Mouse (Mus musculus) intestine, postnatal 0 days (tissue): Measurements from ENCODE around the gene Gm11985. TPM values are rescaled to one million over a fixed set of nuclear protein-coding genes. Genes with fewer than 3 reads are reported as not detected.

Source experiments
- ATAC-seq: fragments of 200-750 bp; cut with Nextera tagmentation; 2 replicates; pipeline ENCODE4 v1.8.0; 2017; ENCODE audit warnings: mild to moderate bottlenecking, moderate TSS enrichment, moderate library complexity
- H3K27ac ChIP-seq: fragments of 300-500 bp; sonication (generic); 2 replicates; pipeline ENCODE4 v1.5.1; 2014; ENCODE audit warnings: mild to moderate bottlenecking, low read depth, low read length, moderate library complexity
- H3K27me3 ChIP-seq: fragments of 300-500 bp; sonication (generic); replicated peaks from 2 replicates; pipeline ENCODE4 v1.6.1; 2014; ENCODE audit warnings: low read length, mixed read lengths; ENCODE audit not compliant: control insufficient read depth, insufficient read depth
- H3K36me3 ChIP-seq: fragments of 300-500 bp; sonication (generic); 2 replicates; pipeline ENCODE4 v1.6.1; 2014; ENCODE audit warnings: mild to moderate bottlenecking, moderate library complexity; ENCODE audit not compliant: control insufficient read depth, insufficient read depth
- H3K4me1 ChIP-seq: fragments of 300-500 bp; sonication (generic); replicated peaks from 2 replicates; pipeline ENCODE4 v1.6.1; 2014; ENCODE audit warnings: antibody characterized with exemption, low read length, mixed read lengths; ENCODE audit not compliant: control insufficient read depth, insufficient read depth
- H3K4me2 ChIP-seq: fragments of 300-500 bp; sonication (generic); replicated peaks from 2 replicates; pipeline ENCODE4 v1.6.1; 2014; ENCODE audit warnings: low read depth, mild to moderate bottlenecking, moderate library complexity
- H3K4me3 ChIP-seq: fragments of 300-500 bp; sonication (generic); 2 replicates; pipeline ENCODE4 v1.5.1; 2014; ENCODE audit warnings: low read depth, low read length
- H3K9ac ChIP-seq: fragments of 300-500 bp; sonication (generic); 2 replicates; pipeline ENCODE4 v1.6.1; 2014; ENCODE audit warnings: mild to moderate bottlenecking, low read depth, low read length
- H3K9me3 ChIP-seq: fragments of 300-500 bp; sonication (generic); 2 replicates; pipeline ENCODE4 v1.6.1; 2016; ENCODE audit warnings: mixed run types; ENCODE audit not compliant: control insufficient read depth
- CTCF ChIP-seq: sonication (generic); IDR thresholded peaks from 2 replicates; pipeline ENCODE4 v1.5.1; 2016; ENCODE audit warnings: low read depth, mild to moderate bottlenecking, control low read depth, antibody characterized with exemption, moderate library complexity
- WGBS: fragments of 180-500 bp; shearing (Covaris S2); extraction: QIAGEN DNeasy Blood & Tissue Kit; methylation state at CpG from one replicate; pipeline ENCODE4 v1.1.7; 2014; 5-methylcytosine and 5-hydroxymethylcytosine counted together
- polyA plus RNA-seq: library from polyadenylated mRNA; unstranded; fragments of >200 nt; fragmentation: Nextera tagmentation; extraction: Ambion mirVana; gene quantifications from 2 replicates; pipeline ENCODE4 v1.2.1, GENCODE M21; 2015

The Gm11985 gene
- polyA plus RNA-seq, 1 experiment from 2014 or later, result not detected

DNA sequence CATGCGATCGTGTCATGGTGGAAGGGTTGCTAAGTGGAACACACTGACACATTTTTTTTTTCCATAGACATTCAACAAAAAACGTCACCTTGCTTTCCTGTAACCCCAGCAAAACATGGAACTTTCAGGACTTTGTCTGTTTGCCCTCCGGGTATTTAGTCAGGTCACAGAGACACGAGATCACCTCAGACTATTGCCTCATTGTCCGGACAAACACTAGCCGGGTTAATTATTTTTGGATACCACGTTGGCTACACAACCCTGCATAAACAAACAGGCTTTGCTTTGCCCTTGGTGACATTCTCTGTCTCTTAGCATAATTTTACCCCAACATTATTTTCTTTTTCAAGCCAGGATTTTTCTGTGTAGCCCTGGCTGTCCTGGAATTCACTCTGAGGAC lies 35.3 kb downstream of the Gm11985 start:
- no peak overlapping the region for H3K27ac ChIP-seq
- no peak overlapping the region for H3K4me3 ChIP-seq
- TF ChIP-seq CTCF, result no peak
- no peaks in the 10 kb centered on the region for H3K4me1 ChIP-seq
- H3K36me3 ChIP-seq, result no peaks in the 10 kb centered on the region
- no peak overlapping the region for H3K4me2 ChIP-seq
- H3K27me3 ChIP-seq, result no peaks in the 10 kb centered on the region
- H3K9me3 ChIP-seq, result no peaks in the 10 kb centered on the region
- no peak overlapping the region for H3K9ac ChIP-seq
- ATAC-seq, result no peak
- whole genome bisulfite sequencing, result 67% methylated on average over 8 of the region's 8 CpGs

DNA sequence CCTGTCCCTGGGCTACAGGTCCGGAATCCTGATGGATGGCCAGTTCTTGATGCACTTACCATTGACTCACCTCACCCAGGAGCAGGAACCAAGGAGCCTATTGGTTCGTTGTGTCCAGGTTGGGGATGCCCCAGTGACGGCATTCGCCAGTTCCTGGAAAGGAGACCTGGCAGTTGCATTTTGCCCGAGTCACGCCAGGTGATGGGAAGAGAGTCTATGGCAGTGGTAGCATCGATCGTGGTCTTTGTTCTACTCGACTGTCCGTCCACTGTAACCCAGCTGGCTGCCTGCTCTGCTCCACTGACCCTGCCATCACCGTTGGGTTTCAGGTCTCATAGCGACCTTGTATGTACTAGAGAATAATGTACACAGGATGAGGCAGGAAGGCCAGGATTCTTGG lies 36.0 kb downstream of the Gm11985 start:
- WGBS, result 92% methylated on average over 12 of the region's 12 CpGs
- no peak overlapping the region for H3K4me2 ChIP-seq

DNA sequence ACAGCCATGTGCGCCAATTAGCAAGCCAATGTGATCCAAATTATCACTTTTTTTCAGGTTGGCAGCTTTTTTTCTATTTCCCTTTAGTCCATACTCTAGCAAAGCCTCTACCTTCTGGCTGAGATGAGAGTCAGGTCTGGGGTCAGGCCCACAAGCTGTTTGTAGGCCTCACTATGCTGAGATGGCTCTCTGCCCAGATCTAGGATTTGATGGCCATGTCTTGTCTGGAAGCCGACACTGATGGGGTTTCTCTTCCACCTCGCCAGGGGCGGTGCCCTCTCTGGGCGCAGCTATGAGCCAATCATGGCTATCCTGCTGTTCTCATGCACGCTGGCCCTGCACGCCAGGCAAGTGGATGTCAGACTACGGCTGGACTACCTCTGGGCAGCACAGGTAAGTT lies 37.9 kb downstream of the Gm11985 start:
- H3K36me3 ChIP-seq, result no peaks in the 10 kb centered on the region
- no peaks in the 10 kb centered on the region for H3K27me3 ChIP-seq
- H3K4me1 ChIP-seq, result no peaks in the 10 kb centered on the region
- no peak overlapping the region for H3K9ac ChIP-seq
- no peaks in the 10 kb centered on the region for H3K9me3 ChIP-seq
- WGBS, result 91% methylated on average over 8 of the region's 8 CpGs
- no peak overlapping the region for H3K4me3 ChIP-seq
- no peak for TF ChIP-seq CTCF
- no peak overlapping the region for H3K4me2 ChIP-seq
- no peak overlapping the region for H3K27ac ChIP-seq
- no peak for ATAC-seq

More for the DNA sequence above, 36.0 kb downstream of the Gm11985 start:
- no peaks in the 10 kb centered on the region for H3K36me3 ChIP-seq
- no peaks in the 10 kb centered on the region for H3K4me1 ChIP-seq
- ATAC-seq, result no peak
- no peaks in the 10 kb centered on the region for H3K9me3 ChIP-seq
- no peak overlapping the region for H3K27ac ChIP-seq
- no peak for TF ChIP-seq CTCF
- H3K4me3 ChIP-seq, result no peak overlapping the region
- no peaks in the 10 kb centered on the region for H3K27me3 ChIP-seq
- H3K9ac ChIP-seq, result no peak overlapping the region

DNA sequence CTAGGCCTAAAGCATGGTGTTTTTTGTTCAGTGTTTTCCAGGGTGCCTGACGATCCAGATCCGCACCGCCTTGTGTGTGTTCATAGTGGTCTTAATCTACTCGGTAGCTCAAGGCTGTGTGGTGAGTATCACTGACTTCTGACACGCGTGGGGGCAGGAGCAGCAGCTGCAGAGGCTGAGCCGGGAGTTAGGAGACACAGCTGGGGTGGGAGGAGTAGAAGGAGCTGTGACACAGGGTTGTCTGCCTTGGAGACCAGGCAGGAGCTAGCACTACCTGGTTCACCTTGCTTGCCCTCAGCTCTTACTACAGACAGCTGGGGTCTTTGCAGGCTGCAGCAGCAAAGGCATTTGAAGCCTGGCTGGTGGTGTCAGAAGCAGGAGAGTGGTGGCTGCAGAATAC lies 38.9 kb downstream of the Gm11985 start:
- TF ChIP-seq CTCF, result no peak
- ATAC-seq, result no peak
- 77% methylated on average over 7 of the region's 7 CpGs for WGBS

DNA sequence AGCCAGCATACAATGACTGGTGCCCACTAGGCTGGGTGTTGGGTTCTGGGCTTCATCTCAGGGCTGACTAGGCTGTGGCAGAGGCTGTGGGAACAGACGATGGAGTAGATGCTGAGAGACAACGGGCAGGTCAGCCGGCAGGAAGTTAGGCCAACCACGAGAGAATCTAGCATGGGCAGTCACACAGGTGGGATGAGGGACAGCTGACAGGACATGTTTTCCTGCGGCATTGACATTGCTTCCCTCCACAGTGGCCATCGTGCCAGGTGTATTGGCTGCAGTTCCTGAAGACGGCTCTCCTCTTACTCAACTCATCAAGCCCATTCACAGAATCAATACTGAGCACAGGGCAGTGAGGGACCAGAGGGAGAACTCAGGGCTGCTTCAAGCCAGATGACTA lies 40.4 kb downstream of the Gm11985 start:
- H3K4me2 ChIP-seq, result no peak overlapping the region
- no peak for TF ChIP-seq CTCF
- no peak overlapping the region for H3K9ac ChIP-seq
- H3K27ac ChIP-seq, result no peak overlapping the region
- 82% methylated on average over 7 of the region's 7 CpGs for WGBS
- no peaks in the 10 kb centered on the region for H3K27me3 ChIP-seq
- no peak for ATAC-seq
- no peak overlapping the region for H3K4me3 ChIP-seq
- no peaks in the 10 kb centered on the region for H3K4me1 ChIP-seq
- H3K9me3 ChIP-seq, result no peaks in the 10 kb centered on the region
- H3K36me3 ChIP-seq, result no peaks in the 10 kb centered on the region

More for the DNA sequence above, 38.9 kb downstream of the Gm11985 start:
- Histone ChIP-seq H3K36me3 (no peaks in the 10 kb centered on the region), H3K9me3 (no peaks in the 10 kb centered on the region), H3K4me2 (no peak overlapping the region), H3K27ac (no peak overlapping the region), H3K9ac (no peak overlapping the region), H3K4me1 (no peaks in the 10 kb centered on the region), H3K27me3 (no peaks in the 10 kb centered on the region), H3K4me3 (no peak overlapping the region)

DNA sequence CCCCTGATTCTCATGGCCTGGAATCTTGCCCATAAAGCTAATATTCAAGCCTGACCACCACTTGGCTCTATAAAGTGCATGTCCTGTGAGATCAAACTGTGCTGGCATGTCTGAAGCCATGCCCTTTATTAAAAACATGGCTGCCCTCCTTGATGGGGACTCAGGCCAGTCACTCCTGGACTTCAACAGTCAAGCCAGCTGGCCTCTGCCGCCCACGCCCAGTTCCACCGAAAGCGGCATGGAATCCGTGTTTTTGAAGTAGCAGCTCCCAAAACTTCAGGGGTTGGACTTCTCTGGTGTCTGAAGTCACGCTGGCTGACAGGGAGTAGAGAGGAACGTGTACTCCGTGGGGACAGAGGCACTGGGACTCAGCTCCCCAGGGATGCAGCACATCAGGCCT lies 40.8 kb downstream of the Gm11985 start:
- Histone ChIP-seq H3K4me1 (no peaks in the 10 kb centered on the region), H3K9ac (no peak overlapping the region), H3K27ac (no peak overlapping the region), H3K4me3 (no peak overlapping the region), H3K4me2 (no peak overlapping the region), H3K9me3 (no peaks in the 10 kb centered on the region), H3K36me3 (no peaks in the 10 kb centered on the region), H3K27me3 (no peaks in the 10 kb centered on the region)
- no peak for TF ChIP-seq CTCF
- no peak for ATAC-seq
- WGBS, result 89% methylated on average over 8 of the region's 8 CpGs

DNA sequence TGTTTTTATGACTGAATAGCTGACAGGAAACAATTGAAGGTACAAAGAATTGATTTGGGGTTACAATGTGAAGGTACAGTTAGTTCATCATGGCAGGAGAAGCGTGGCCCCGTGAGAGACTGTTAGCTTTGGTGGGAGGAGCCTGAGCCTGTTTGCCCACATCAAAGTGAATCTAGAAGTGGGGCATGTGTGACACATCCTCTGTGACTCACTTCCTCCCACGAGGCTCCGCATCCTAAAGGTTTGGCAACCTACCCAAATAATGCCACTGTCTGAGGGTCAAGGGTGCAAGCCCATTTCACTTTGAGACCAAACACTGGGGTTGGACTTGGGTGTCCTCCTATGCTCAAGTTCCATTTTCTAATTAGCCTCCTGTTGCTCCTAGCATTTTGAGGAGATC lies 43.1 kb downstream of the Gm11985 start:
- WGBS, result 54% methylated on average over 4 of the region's 4 CpGs
- no peak overlapping the region for H3K9ac ChIP-seq
- H3K27ac ChIP-seq, result no peak overlapping the region

More for the DNA sequence above, 43.1 kb downstream of the Gm11985 start:
- Histone ChIP-seq H3K4me3 (no peak overlapping the region), H3K36me3 (no peaks in the 10 kb centered on the region), H3K9me3 (no peaks in the 10 kb centered on the region), H3K27me3 (no peaks in the 10 kb centered on the region), H3K4me2 (no peak overlapping the region), H3K4me1 (no peaks in the 10 kb centered on the region)
- no peak for ATAC-seq
- no peak for TF ChIP-seq CTCF
